Mouse (Mus musculus) layer of hippocampus, postnatal 10 days (tissue): ENCODE data around the gene Plagl2. TPM values are rescaled to one million over a fixed set of nuclear protein-coding genes. Genes with fewer than 3 reads are reported as not detected.

Experiments used
- DNase-seq, 2 experiments: peaks; one replicate each; pipeline ENCODE4 v3.0.0; 2021; ENCODE audit warnings: low spot score in 2 of 2
- total RNA-seq, 2 experiments: library from RNA; stranded (reverse); gene quantifications; 2 replicates each; pipeline ENCODE4 v1.2.3; 2021

Plagl2 gene
- total RNA-seq, 2 experiments from 2014 or later = 5.0 to 5.4 TPM

DNA sequence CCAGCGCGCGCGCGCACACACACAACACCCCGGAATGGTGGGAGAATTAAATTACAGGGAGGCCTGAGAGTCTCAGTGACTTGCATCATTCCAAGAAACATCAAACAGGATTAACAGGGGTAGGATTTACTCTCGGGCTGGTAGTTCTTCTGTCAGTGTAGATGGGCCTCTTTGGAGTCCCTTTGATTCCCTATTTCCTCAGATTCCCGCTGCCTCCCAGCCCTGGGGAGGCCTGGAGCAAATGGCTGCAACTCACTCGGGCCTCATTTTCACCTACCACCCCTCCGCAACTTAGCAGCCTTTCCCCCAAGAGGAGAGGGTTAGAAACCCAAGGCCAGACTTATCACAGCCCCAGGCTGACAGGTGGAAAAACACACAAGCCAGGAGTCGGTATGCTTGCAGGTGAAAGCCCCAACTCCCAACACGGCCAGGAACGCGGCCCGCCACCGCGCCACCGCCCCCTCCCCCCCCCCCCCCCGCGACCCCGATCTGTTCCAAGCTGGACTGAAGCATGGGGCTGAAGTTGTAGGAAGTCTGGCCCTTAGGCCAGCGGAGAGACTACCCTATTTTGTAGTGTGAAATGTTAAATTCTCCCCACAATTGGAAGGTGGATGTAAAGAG, 1.3 kb downstream of the Plagl2 start:
- no peak for DNase-seq

DNA sequence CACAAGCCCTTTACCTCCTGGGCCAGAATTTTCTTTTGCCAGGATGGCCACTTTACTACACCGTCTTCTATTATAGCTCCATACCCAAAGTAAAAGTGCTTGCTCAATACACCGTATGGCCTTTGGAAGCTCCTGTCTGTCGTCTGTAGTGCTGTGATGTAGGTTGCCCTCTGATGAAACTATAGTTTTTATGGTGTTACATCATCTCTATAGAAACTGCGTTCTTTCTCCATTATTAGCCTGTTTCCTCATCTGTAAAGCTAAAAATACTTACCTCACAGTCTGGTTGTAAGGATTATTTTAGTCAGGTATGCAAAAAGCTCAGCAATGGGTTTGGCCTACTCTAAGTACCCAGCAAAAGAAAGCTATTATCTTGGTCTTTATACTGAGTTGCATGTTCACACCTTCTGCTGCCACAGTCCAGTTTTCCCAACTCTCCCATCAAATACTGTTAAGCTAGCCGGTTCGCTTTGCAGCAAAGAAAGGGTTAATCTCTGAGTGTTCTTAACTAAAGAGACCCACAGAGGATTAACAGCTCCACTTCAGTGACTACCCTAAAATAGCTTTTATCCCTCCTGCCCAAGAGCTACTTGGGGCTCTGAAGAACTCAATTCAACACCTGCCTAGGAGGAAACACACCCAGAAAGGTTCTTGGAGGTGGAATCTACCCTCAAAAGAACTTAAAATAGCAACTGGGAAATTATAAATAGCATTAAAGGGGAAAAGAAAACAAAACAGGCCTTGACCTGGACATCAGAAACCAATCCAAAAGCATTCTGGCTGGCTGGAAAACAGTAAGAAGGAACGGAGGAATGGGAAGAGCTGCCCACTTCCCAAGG, 2.0 kb downstream of the Plagl2 start:
- no peak for DNase-seq

DNA sequence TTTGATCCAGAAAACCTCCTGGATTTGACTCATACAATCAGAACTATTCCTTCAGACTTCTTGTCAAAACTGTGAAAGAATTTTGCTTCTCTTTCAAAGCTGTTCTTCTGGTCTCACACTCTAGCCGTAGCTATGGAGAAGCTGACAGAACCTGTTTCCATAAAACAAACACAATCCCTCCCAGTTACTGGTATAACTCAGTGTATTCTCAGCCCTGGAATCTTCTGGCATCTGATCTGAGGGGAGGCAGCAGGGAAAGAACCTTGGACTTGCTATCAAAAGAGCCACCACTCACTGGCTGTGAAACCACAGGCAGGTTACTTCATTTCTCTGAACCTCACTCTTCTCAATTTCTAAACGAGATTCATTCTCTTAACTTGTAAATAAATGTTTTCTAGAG, 2.8 kb downstream of the Plagl2 start:
- no peak for DNase-seq

DNA sequence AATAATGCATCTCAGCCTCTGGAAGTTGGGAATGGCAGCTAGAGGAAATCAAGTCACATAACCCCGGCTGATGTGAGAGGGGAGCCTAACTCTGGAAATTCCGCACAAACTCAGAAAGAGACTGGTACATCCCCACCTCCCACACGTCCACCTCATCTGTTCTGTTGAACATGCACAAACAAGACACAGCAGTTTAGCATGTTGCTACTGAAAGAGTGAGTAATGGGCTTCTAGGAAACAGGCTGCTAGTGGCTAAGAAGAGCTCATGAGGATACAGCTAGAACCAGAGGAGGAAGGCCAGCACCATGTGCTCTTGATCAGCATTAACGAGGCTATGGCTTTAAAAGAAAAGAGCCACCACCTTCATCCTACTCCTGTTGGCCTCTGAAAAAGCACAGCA, 3.3 kb downstream of the Plagl2 start:
- DNase-seq = no peak

- DNase-seq = no peak
Measured at GRCm38 (mm10) chr2:153237193-153237592, 4.0 kb downstream of the Plagl2 start.

- no peak for DNase-seq
Measured at GRCm38 (mm10) chr2:153228523-153228922, 12.7 kb downstream of the Plagl2 start.

DNA sequence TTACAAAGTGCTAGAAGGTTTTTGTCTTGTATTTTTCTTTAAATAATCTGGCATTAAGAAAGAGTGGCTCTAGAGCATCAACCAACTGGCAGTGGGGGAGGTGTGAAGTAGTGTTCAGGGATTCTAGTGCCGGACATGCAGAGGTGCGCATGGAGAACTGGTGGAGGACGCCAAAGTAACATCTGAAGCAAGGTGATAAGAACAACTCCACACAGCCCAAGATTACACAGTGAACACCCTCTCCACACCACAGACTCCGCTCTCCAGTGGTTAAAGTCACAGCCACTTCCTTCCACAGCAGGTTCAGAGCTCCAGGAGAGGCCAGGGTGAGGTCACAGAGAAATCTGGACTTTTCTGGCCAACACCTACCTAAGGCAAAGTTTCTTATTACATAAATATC, 13.3 kb downstream of the Plagl2 start:
- DNase-seq = no peak

DNA sequence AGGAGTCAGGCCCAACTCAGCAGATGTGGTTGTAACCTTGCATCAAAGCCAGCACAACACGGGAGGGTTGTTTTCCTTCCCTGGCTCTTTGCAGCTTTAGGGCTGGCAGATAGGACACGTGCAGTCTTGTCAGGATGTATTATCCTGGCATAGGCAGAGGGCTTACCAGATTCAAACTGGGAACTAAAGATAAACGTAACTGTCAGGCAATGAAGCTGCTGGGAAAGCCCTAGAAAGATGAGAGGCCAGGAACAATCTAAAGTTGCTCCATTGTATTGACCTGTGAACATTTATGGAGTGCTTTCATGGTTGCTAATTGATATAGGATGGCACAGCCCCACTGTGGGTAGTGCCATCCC, 15.7 kb downstream of the Plagl2 start:
- no peak for DNase-seq

GRCm38 (mm10) chr2:153224946-153225594, 16.2 kb downstream of the Plagl2 start, which contains the start of gene Tspyl3:
Gene Tspyl3, minus strand, starts transcription at chr2:153225441.
- DNase-seq = peak; percentile 58 to 72

DNA sequence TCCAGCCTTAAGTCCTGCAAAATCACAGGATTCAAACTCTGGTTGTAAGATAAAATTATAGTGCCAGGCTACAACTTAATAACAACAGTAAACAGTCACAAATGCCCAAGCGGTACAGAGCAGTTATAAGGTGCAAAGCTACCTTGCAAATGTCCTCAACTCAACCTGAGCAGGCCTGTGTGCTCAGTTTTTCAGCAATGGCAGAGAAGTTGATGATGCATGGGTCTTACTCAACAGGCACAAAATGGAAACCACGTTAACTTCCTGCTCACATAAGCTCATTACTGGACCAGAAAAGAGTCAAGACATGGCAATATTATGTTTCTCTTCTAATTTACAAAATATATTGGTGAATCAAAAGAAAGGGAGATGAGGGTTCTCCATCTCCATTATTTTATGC, 18.7 kb downstream of the Plagl2 start:
- DNase-seq = no peak

DNA sequence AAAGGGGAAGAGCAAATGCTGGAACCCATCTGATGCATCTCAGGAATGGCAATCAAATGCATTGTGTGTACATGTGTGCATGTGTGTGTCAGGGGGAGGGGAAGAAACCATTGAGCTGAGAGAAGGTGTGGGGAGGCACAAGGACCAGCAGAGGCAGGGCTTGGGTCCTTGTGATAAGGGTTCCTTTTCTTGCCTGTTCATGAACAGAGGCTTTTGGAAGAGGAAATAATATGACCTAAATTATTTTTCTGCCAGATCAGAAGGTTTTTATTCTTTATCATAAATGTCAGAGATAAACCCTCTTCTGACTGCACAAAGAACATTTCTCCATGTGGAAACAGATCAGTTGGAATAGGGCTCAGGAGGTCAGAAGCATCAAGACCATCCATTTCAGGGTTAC, 19.1 kb downstream of the Plagl2 start:
- DNase-seq = no peak

- DNase-seq = no peak
Measured at GRCm38 (mm10) chr2:153221620-153222019, 19.6 kb downstream of the Plagl2 start.

DNA sequence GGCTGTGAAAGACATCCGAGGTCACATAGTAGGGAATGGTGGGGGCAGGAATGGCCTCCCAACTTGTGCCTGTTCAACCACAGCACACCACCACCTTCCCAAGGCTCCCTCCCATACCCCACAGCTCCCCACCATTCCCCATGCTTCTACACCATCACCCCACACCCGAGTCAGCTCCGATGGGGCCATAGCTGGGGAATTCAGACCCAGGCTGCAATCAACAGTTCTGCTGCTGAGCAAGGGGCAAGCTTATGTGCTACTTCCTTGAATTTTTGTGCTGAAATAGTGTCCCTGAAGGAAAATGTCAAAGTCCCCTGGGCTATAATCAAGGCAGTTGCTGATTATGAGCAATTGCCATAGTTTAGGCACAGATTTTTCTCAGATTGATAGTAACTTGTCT, 22.7 kb downstream of the Plagl2 start:
- DNase-seq = no peak

- no peak for DNase-seq
Measured at GRCm38 (mm10) chr2:153217826-153218340, 23.3 kb downstream of the Plagl2 start.

DNA sequence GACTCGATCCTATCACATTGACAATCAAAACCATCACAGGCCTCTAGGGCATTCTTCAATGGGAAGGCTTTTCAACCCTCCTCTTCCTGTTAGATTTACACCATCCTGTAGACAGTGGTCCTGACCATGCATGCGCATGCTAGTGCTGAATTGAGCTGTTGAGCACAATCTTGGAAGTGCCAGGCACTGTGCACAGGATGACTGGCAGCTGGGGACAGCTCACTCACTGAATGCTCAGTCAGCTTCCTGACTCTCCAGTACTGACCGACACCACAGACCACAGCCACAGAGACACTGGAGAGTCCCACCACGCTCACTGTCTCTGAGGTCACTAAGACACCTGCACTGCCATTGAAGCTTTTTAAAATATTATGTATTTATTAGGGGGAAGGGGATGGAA, 25.8 kb downstream of the Plagl2 start:
- no peak for DNase-seq

- DNase-seq = no peak
Measured at GRCm38 (mm10) chr2:153214771-153215259, 26.4 kb downstream of the Plagl2 start.

DNA sequence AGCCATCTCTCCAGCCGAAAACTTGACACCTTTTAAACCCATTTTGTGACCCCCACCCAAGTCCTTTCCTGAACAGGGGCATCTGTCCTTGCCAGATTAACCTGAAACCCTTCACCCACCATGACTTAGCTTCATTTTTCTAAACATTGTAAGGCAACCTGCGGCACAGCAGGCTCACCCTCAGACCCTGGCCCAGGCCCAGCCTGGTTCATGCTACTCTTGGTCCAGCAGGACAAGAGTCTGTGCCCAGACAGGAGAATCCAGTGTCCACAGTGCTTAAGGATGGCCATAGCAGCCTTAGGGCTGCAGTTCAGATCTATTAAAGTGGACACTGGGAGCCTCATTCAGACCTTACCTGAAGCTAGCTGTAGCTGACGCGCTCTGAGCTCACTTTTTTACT, 27.9 kb downstream of the Plagl2 start:
- DNase-seq = no peak

DNA sequence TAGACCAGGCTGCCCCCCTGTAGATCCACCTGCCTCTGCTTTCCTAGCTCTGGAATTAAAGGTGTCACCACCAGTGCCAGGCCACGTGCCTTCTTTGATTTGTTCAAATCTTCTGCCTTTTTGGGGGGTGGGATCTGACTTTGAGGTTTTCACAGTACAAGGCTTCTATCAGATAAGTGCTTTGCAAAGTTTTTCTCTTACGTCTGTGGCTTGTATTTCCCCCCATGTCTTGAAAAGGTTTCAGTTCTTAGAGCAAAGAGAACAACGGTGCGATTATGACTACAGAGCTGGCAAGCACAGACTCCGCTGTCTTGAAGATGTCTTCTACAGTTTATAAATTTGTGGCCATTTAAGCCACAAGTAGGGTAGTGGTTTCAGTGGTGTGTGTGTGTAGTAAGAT, 29.8 kb downstream of the Plagl2 start:
- no peak for DNase-seq

- peak in 1 of 2 experiments; percentile 26 for DNase-seq
Measured at GRCm38 (mm10) chr2:153209286-153209685, 31.9 kb downstream of the Plagl2 start.

- no peak for DNase-seq
Measured at GRCm38 (mm10) chr2:153208149-153208548, 33.1 kb downstream of the Plagl2 start.

DNA sequence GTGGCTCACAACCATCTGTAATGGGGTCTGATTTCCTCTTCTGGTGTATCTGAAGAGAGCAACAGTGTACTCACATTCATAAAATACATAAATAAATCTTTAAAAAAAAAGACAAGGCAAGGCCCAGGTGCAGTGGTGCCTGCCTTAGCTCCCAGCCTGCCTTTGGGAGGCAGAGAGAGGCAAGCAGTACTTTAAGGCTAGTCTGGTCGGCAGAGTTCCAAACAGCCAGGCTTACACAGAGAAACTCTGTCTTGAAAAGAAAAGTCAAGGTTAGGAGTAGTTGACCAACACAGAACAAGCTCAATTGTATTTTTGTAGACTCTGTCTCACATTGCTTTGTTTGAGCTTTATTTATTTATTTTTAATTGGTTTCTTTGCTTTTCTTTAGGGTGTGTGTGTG, 38.5 kb downstream of the Plagl2 start:
- no peak for DNase-seq

DNA sequence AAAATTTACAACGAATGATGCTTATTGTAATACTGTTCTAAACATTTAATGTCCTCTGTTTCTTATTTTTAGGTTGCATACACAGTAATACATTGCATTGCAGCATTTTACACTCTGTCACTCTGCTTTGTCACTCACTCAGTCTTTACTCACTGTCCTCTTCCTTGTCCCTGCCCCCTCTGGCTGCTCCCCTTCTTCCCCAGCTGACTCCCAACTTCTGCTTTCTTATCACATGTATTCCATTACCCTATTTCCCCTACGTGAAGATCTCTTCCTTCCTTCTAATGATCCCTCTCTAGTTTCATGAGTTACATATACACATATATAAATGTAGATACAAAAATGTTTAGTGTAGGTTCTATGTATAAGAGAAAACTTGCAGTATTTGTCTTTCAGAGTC, 42.1 kb downstream of the Plagl2 start:
- no peak for DNase-seq
